Mouse (Mus musculus): ENCODE measurements around the gene Slc7a5. TPM values are rescaled to one million over a fixed set of nuclear protein-coding genes. Genes with fewer than 3 reads are reported as not detected.

The Slc7a5 gene
- polyA plus RNA-seq, 1 experiment from 2014 or later: 10.5 TPM

DNA sequence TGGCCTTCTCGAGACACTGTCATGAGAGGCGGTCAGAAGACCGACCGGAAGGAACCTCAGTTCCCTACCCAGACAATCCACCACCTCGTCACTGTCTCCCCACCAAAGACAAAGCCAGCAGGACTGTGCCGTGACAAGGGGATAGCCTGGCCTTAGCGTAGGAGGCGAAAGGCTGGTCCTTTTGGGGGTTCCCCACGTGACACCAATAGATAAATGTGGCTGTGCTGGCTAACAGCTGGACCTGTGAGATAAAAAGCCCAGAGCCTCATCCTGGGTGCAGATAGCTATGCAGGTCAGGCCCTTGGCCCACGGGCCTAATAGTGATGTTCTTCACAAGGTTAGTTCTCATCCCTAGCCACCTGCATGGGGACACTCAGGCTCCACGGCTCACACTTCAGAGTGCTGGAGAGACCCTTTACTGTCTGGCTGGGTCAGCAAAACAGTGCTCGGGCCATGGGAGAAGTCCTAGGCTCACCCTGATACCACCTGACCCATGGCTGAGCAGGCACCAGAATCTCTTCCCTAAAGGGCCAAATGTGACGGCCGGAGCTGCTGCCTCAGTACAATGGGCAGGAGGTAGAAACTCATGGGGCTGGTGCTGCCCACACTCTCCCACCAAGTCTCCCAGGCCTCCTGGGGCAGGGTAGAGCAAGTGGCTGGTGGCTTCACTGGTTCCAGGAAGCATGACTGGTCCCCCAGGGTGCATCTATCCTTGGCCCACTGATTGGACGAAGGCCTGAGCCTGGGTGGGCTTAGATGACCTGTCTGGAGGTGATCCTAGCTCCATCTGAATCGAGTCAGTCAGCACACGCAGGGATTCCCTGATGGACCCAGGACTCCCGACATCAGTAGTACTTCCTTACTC is 8.1 kb downstream of the Slc7a5 start:
- ATAC-seq (peak; percentile 82), DNase-seq (peak; percentile 74)
- WGBS (ENCODE audit: insufficient replicate concordance): 57% methylated on average over 18 of the region's 18 CpGs
- Histone ChIP-seq H3K4me3 (ENCODE audit: low read depth, low read length) (peak overlapping the region; percentile 18; the same call in 1 of the 2 replicates), H3K4me1 (ENCODE audit: insufficient read depth) (peaks cover 39% of the 10 kb centered on the region), H3K9ac (replicated peaks) (peak overlapping the region; percentile 49), H3K27ac (ENCODE audit: low read depth) (peak overlapping the region; percentile 83), H3K9me3 (ENCODE audit: low read length) (no peaks in the 10 kb centered on the region), H3K36me3 (replicated peaks; ENCODE audit: insufficient read depth, low read length) (peaks cover 16% of the 10 kb centered on the region), H3K4me2 (ENCODE audit: low read depth, low read length) (peak overlapping the region; percentile 67), H3K27me3 (ENCODE audit: insufficient read depth, low read length) (no peaks in the 10 kb centered on the region)
- TF ChIP-seq EP300 (IDR thresholded peaks at IDR 0.05; ENCODE audit: low read depth): peak; percentile 98
- TF ChIP-seq CTCF (IDR thresholded peaks at IDR 0.05; ENCODE audit: low read depth): no peak

DNA sequence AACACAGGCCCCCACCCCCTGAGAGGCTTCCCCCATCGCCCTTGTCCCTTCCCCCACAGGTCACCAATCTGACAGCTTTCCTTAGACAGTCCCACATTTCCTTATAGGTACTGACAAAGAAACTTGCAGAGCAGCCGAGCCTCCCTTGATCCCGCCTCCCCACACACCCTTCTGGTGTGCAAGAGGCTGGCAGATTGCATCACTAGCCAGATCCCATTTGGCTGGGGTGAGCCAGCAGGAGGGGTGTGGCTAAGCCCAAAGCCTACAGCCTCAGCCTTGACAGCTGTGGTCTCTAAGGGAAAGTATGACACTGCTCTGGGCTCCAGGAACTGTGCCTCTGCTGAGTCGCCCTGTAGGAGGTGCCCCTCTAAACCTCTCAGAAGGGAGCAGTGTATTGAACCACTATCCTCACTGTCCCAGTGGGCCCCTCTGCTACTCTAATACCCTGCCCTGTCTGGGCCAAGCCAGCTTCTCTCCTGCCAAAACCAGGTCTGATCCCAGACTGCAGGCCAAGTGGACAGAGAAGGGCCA is 9.0 kb downstream of the Slc7a5 start:
- peak overlapping the region; percentile 83 for H3K27ac ChIP-seq (ENCODE audit: low read depth)
- H3K27me3 ChIP-seq (ENCODE audit: insufficient read depth, low read length): no peaks in the 10 kb centered on the region
- H3K4me1 ChIP-seq (ENCODE audit: insufficient read depth): peaks cover 39% of the 10 kb centered on the region
- TF ChIP-seq CTCF (IDR thresholded peaks at IDR 0.05; ENCODE audit: low read depth) (peak; percentile 42), EP300 (IDR thresholded peaks at IDR 0.05; ENCODE audit: low read depth) (peak; percentile 62; the same call in 1 of the 2 replicates)
- peak overlapping the region; percentile 67 for H3K4me2 ChIP-seq (ENCODE audit: low read depth, low read length)
- peak; percentile 89 for ATAC-seq
- WGBS (ENCODE audit: insufficient replicate concordance): 18% methylated on average over 4 of the region's 4 CpGs
- peak; percentile 90 for DNase-seq
- no peaks in the 10 kb centered on the region for H3K9me3 ChIP-seq (ENCODE audit: low read length)
- peak overlapping the region; percentile 49 for H3K9ac ChIP-seq (replicated peaks)
- H3K4me3 ChIP-seq (ENCODE audit: low read depth, low read length): peak overlapping the region; percentile 29
- H3K36me3 ChIP-seq (replicated peaks; ENCODE audit: insufficient read depth, low read length): peaks cover 16% of the 10 kb centered on the region

DNA sequence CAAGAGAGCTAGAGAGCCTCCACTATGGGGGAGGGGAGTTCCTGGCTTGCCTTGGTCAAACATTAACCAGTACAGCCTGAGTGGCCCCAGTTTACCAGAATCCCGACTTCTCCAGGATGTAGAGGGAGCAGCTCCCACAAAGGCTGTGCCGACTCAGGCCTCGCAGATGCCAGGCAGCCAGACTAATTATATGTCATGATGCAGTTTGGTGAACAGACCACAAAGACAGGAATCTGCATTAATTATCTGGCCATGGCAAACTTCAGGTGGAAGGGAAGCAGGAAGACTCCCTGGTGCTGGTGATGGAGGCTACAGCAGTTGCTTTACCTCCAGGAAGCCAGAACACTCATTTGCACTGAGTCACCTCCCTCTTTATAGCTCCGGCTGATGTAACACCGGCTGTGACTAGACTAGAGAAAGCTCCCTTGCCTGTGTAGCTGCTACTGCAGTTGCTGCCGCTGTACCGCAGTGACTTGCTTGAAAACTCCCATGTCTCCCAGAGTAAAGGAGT is 9.6 kb downstream of the Slc7a5 start:
- peak overlapping the region; percentile 49 for H3K9ac ChIP-seq (replicated peaks)
- H3K4me2 ChIP-seq (ENCODE audit: low read depth, low read length): peak overlapping the region; percentile 67
- peak overlapping the region; percentile 29 for H3K4me3 ChIP-seq (ENCODE audit: low read depth, low read length)
- peaks cover 19% of the 10 kb centered on the region for H3K36me3 ChIP-seq (replicated peaks; ENCODE audit: insufficient read depth, low read length)
- no peaks in the 10 kb centered on the region for H3K27me3 ChIP-seq (ENCODE audit: insufficient read depth, low read length)
- no peaks in the 10 kb centered on the region for H3K9me3 ChIP-seq (ENCODE audit: low read length)
- H3K27ac ChIP-seq (ENCODE audit: low read depth): peak overlapping the region; percentile 83
- DNase-seq (peak; percentile 44), ATAC-seq (peak; percentile 42)
- 48% methylated on average over 7 of the region's 7 CpGs for WGBS (ENCODE audit: insufficient replicate concordance)
- H3K4me1 ChIP-seq (ENCODE audit: insufficient read depth): peaks cover 39% of the 10 kb centered on the region
- no peak for TF ChIP-seq EP300 (IDR thresholded peaks at IDR 0.05; ENCODE audit: low read depth)
- TF ChIP-seq CTCF (IDR thresholded peaks at IDR 0.05; ENCODE audit: low read depth): no peak

DNA sequence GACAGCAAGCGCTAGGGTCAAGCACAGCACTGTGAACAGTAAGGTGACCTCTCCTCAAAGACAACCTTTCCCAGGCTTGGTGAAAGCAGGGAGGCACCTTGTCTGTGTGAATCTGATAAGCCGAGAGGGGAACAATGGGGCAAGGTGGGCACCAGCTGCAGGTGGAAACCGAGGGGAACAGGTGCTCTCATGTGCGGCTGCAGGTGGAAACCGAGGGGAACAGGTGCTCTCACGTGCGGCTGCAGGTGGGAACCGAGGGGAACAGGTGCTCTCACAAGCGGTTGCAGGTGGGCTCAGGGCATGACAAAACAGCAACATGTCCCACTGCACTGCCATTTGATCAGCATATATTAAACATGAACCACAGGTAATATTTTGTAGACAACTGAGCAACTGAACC is 10.3 kb downstream of the Slc7a5 start:
- Histone ChIP-seq H3K9me3 (ENCODE audit: low read length) (no peaks in the 10 kb centered on the region), H3K4me1 (ENCODE audit: insufficient read depth) (peaks cover 39% of the 10 kb centered on the region), H3K4me3 (ENCODE audit: low read depth, low read length) (no peak overlapping the region), H3K27me3 (ENCODE audit: insufficient read depth, low read length) (no peaks in the 10 kb centered on the region), H3K9ac (replicated peaks) (0 out of 2 replicates have a peak overlapping the region, but pooled peaks have one; percentile 49), H3K36me3 (replicated peaks; ENCODE audit: insufficient read depth, low read length) (peaks cover 19% of the 10 kb centered on the region), H3K27ac (ENCODE audit: low read depth) (peak overlapping the region; percentile 83), H3K4me2 (ENCODE audit: low read depth, low read length) (peak overlapping the region; percentile 67)
- TF ChIP-seq CTCF (IDR thresholded peaks at IDR 0.05; ENCODE audit: low read depth) (no peak), EP300 (IDR thresholded peaks at IDR 0.05; ENCODE audit: low read depth) (no peak)
- ATAC-seq: no peak
- WGBS (ENCODE audit: insufficient replicate concordance): 78% methylated on average over 9 of the region's 9 CpGs
- DNase-seq: no peak

DNA sequence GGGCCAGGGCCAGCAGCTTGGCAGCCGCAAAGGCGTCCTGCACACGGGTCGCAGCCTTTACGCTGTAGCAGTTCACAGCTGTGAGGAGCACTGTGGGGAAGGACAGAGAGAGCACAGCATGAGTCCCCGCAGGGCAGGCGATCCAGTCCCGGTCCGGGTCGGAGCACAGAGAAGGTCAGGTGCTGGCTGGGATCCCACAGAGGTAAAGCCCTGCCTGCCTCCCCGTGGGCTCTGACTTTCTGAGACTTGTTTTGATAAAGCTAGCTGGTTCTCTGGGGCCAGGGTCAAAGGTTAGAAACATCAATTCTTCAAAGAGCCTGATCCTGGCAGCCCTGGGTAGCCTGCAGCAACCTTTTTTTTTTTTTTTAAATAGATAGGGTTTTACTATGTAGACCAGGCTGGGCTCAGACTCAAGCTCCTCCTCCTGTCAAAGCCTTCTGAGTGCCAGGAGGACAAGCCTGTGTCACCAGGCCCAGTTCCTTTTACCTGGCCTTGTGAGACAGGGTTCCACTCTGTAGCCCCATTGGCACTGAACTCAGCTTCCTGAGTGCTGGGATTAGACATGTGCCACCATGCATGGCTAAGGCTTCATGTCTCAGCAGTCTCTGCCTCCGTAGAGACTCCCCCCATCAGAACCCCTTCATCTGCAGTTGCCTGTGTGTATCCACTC is 10.9 kb downstream of the Slc7a5 start:
- 71% methylated on average over 12 of the region's 12 CpGs for WGBS (ENCODE audit: insufficient replicate concordance)
- peak overlapping the region; percentile 56 for H3K4me2 ChIP-seq (ENCODE audit: low read depth, low read length)
- TF ChIP-seq CTCF (IDR thresholded peaks at IDR 0.05; ENCODE audit: low read depth): no peak
- no peak for TF ChIP-seq EP300 (IDR thresholded peaks at IDR 0.05; ENCODE audit: low read depth)
- ATAC-seq: no peak
- H3K9ac ChIP-seq (replicated peaks): peak overlapping the region; percentile 16; the same call in 1 of the 2 replicates
- H3K4me3 ChIP-seq (ENCODE audit: low read depth, low read length): peak overlapping the region; percentile 0; the same call in 1 of the 2 replicates
- H3K9me3 ChIP-seq (ENCODE audit: low read length): no peaks in the 10 kb centered on the region
- peaks cover 22% of the 10 kb centered on the region for H3K36me3 ChIP-seq (replicated peaks; ENCODE audit: insufficient read depth, low read length)
- H3K4me1 ChIP-seq (ENCODE audit: insufficient read depth): peaks cover 37% of the 10 kb centered on the region
- no peak for DNase-seq
- H3K27me3 ChIP-seq (ENCODE audit: insufficient read depth, low read length): no peaks in the 10 kb centered on the region
- peak overlapping the region; percentile 34 for H3K27ac ChIP-seq (ENCODE audit: low read depth)

Data from liver, postnatal 0 days (tissue).